22 mouse cellular contexts compared by ENCODE assay signal in the genomic region with DNA sequence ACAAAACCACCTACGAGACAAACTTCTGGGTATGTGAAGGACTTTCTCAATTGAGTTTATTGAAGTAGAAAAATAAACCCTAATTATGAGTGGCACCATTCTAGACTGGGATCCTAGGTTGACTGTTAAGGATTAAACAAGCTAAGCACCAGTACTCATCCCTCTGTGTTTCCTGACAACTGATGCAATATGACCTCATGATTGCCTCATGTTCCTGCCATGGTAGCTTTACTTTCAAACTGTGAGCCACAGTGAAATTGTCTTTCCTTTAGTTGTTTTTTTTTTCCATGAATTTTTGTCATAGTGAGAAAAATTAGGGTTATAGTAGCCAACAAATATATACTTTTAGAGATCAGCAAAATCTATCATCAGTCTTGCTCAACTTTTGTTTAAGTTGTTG.
A peak's percentile ranks its signal among the peaks of the same experiment; 100 is the strongest.
DNase-seq lines count a peak whose midpoint lies in the region; ATAC-seq and TF ChIP-seq lines count a peak whose summit lies in the region.
"Had no signal": no experiment of that assay in that cellular context is flagged by ENCODE, and none has a peak within 500 bp of the region (broad histone marks: within the 10 kb centered on the region; RNA-seq: fewer than 3 reads in every experiment).

No protein-coding gene starts in this region.

- dilution Hi-C loops in CH12.LX (cut with MboI; ENCODE audit: extremely low pct_ligation_motif_present, extremely low pct_unique_long_range_greater_than_20kb, low sequenced_read_pairs) = no loop called here

- TF ChIP-seq EP300 in CH12.LX (IDR thresholded peaks at IDR 0.05; ENCODE audit: low read length) = no peak

- TF ChIP-seq CTCF in CH12.LX (conservative IDR thresholded peaks at IDR 0.05 in 1 of 2, IDR thresholded peaks at IDR 0.05 in 1 of 2; ENCODE audit: low read depth in 2 of 2, low read length in 2 of 2) = no peak
- TF ChIP-seq CTCF in midbrain, postnatal 0 days (IDR thresholded peaks at IDR 0.05) = no peak

- H3K27ac ChIP-seq in CH12.LX (ENCODE audit: insufficient read depth, low read depth) = no peak overlapping the region
- H3K27ac ChIP-seq in embryonic facial prominence, embryonic 10.5 days (replicated peaks) = no peak overlapping the region
- no peak overlapping the region for H3K27ac ChIP-seq in midbrain, postnatal 0 days (ENCODE audit: low read depth, low read length)
- H3K27ac ChIP-seq: embryonic facial prominence, embryonic 13.5 days; embryonic facial prominence, embryonic 15.5 days; forebrain, embryonic 10.5 days; forebrain, embryonic 12.5 days had no signal

- no peak for TF ChIP-seq RAD21 in CH12.LX (IDR thresholded peaks at IDR 0.05; ENCODE audit: low read depth, low read length)

- 95% methylated on average over 1 of the region's 1 CpGs for WGBS in embryonic facial prominence, embryonic 10.5 days
- WGBS in midbrain, postnatal 0 days = 89% methylated on average over 1 of the region's 1 CpGs

- H3K36me3 ChIP-seq in CH12.LX (replicated peaks in 1 of 2; ENCODE audit: control insufficient read depth in 1 of 2, insufficient read depth in 1 of 2, low read length in 1 of 2) = no peaks in the 10 kb centered on the region
- H3K36me3 ChIP-seq in embryonic facial prominence, embryonic 10.5 days (replicated peaks) = no peaks in the 10 kb centered on the region
- no peaks in the 10 kb centered on the region for H3K36me3 ChIP-seq in midbrain, postnatal 0 days (ENCODE audit: insufficient read depth, low read length)
- H3K36me3 ChIP-seq: embryonic facial prominence, embryonic 13.5 days; embryonic facial prominence, embryonic 15.5 days; forebrain, embryonic 10.5 days; forebrain, embryonic 12.5 days had no signal

- H3K9ac ChIP-seq in CH12.LX (ENCODE audit: insufficient read depth, low read depth) = no peak overlapping the region
- no peak overlapping the region for H3K9ac ChIP-seq in midbrain, postnatal 0 days (replicated peaks; ENCODE audit: low read length, poor library complexity, severe bottlenecking)
- H3K9ac ChIP-seq: embryonic facial prominence, embryonic 13.5 days; embryonic facial prominence, embryonic 15.5 days; forebrain, embryonic 12.5 days had no signal

- no peak for ATAC-seq in midbrain, postnatal 0 days (ENCODE audit: low FRiP score)
- ATAC-seq: CD4-positive, CD25-positive, alpha-beta regulatory T cell, adult 4 months; forebrain, embryonic 14.5 days; forebrain, embryonic 16.5 days had no signal

- H3K4me3 ChIP-seq in CH12.LX (replicated peaks in 1 of 3; ENCODE audit: low read depth in 2 of 3, low read length in 2 of 3, poor library complexity in 1 of 3) = no peak overlapping the region
- H3K4me3 ChIP-seq in embryonic facial prominence, embryonic 10.5 days = no peak overlapping the region
- no peak overlapping the region for H3K4me3 ChIP-seq in midbrain, postnatal 0 days (ENCODE audit: low read depth, low read length)
- H3K4me3 ChIP-seq: embryonic facial prominence, embryonic 13.5 days; embryonic facial prominence, embryonic 15.5 days; erythroblast, embryonic 14.5 days; forebrain, embryonic 10.5 days; forebrain, embryonic 12.5 days had no signal

- in situ Hi-C loops in CH12.LX (cut with MboI; ENCODE audit: low pct_ligation_motif_present, low pct_unique_long_range_greater_than_20kb, low sequenced_read_pairs) = no loop called here

- peak; percentile 28 for DNase-seq in 3T3-L1 (ENCODE audit: low read depth, low spot score)
- DNase-seq in 416B (ENCODE audit: low read depth) = peak; percentile 66
- peak; percentile 24 for DNase-seq in CH12.LX (ENCODE audit: extremely low read depth)
- no peak for DNase-seq in lung, postnatal 36 days
- no peak for DNase-seq in embryonic facial prominence, embryonic 10.5 days (ENCODE audit: low spot score)
- no peak for DNase-seq in midbrain, postnatal 0 days (ENCODE audit: low spot score)
- DNase-seq: adrenal gland, adult 2 months; adrenal gland, postnatal 10 days; adrenal gland, postnatal 25 days; cerebellum, adult 11 months; cerebellum, adult 18-20 months; cerebellum, adult 8-10 months; cerebellum, postnatal 10 days; cerebellum, postnatal 25 days had no signal

- TF ChIP-seq POLR2A in CH12.LX (IDR thresholded peaks at IDR 0.05; ENCODE audit: low read depth, low read length) = no peak

- H3K9me3 ChIP-seq in CH12.LX (replicated peaks; ENCODE audit: low read length) = no peaks in the 10 kb centered on the region
- H3K9me3 ChIP-seq in embryonic facial prominence, embryonic 10.5 days = no peaks in the 10 kb centered on the region
- H3K9me3 ChIP-seq in midbrain, postnatal 0 days (ENCODE audit: low read length) = no peaks in the 10 kb centered on the region
- H3K9me3 ChIP-seq: embryonic facial prominence, embryonic 13.5 days; embryonic facial prominence, embryonic 15.5 days; forebrain, embryonic 10.5 days; forebrain, embryonic 12.5 days had no signal

- no peaks in the 10 kb centered on the region for H3K4me1 ChIP-seq in CH12.LX (ENCODE audit: control insufficient read depth in 1 of 2, insufficient read depth in 2 of 2)
- H3K4me1 ChIP-seq in embryonic facial prominence, embryonic 10.5 days = no peaks in the 10 kb centered on the region
- H3K4me1 ChIP-seq in midbrain, postnatal 0 days (ENCODE audit: insufficient read depth, low read length) = no peaks in the 10 kb centered on the region
- H3K4me1 ChIP-seq: embryonic facial prominence, embryonic 13.5 days; forebrain, embryonic 10.5 days; forebrain, embryonic 12.5 days had no signal

- no peaks in the 10 kb centered on the region for H3K79me2 ChIP-seq in CH12.LX (replicated peaks; ENCODE audit: control insufficient read depth, extremely low read depth, insufficient read depth, poor library complexity, severe bottlenecking)

- no peaks in the 10 kb centered on the region for H3K27me3 ChIP-seq in CH12.LX (replicated peaks)
- no peaks in the 10 kb centered on the region for H3K27me3 ChIP-seq in embryonic facial prominence, embryonic 10.5 days (replicated peaks; ENCODE audit: low read depth, poor library complexity, severe bottlenecking)
- H3K27me3 ChIP-seq in midbrain, postnatal 0 days (ENCODE audit: insufficient read depth, low read length) = no peaks in the 10 kb centered on the region
- H3K27me3 ChIP-seq: embryonic facial prominence, embryonic 13.5 days; embryonic facial prominence, embryonic 15.5 days; forebrain, embryonic 12.5 days had no signal

- no peak overlapping the region for H3K4me2 ChIP-seq in CH12.LX (ENCODE audit: insufficient read depth, low read depth, poor library complexity, severe bottlenecking)
- H3K4me2 ChIP-seq in midbrain, postnatal 0 days (ENCODE audit: low read depth, low read length, poor library complexity, severe bottlenecking) = no peak overlapping the region
- H3K4me2 ChIP-seq: embryonic facial prominence, embryonic 13.5 days; embryonic facial prominence, embryonic 15.5 days; forebrain, embryonic 12.5 days had no signal

TF ChIP-seq in CH12.LX, 34 proteins besides CTCF, POLR2A, EP300 and RAD21:
- TF ChIP-seq KAT2A (IDR thresholded peaks at IDR 0.05; ENCODE audit: insufficient replicate concordance, low read length) (0 out of 2 replicates have a peak, but pooled peaks have one; percentile 12), MAZ (IDR thresholded peaks at IDR 0.05; ENCODE audit: low read depth, low read length) (no peak), PAX5 (IDR thresholded peaks at IDR 0.05; ENCODE audit: low read length) (no peak), MAFK (IDR thresholded peaks at IDR 0.05; ENCODE audit: insufficient replicate concordance, low read length) (no peak), JUN (IDR thresholded peaks at IDR 0.05; ENCODE audit: insufficient read depth, low read depth, low read length) (no peak), CHD2 (IDR thresholded peaks at IDR 0.05; ENCODE audit: low read length) (no peak)

Comparison
In these comparisons a context has a peak if more than half of its experiments do, and no peak if none do; other contexts are left out.
1. DNase-seq: peak in 3T3-L1 (single experiment), 416B (single experiment) and CH12.LX (single experiment); none in lung, postnatal 36 days (single experiment), embryonic facial prominence, embryonic 10.5 days (single experiment) and midbrain, postnatal 0 days (single experiment).